Mouse (Mus musculus) liver, embryonic 13.5 days (tissue): ENCODE results near the gene Kcna5. TPM values are rescaled to one million over a fixed set of nuclear protein-coding genes. Genes with fewer than 3 reads are reported as not detected.

Experiments used
- ATAC-seq: fragments of 200-750 bp; cut with Nextera tagmentation; 2 replicates; pipeline ENCODE4 v1.8.0; 2017; ENCODE audit warnings: low read depth, mild to moderate bottlenecking, moderate number of reproducible peaks, moderate library complexity
- DNase-seq: peaks from one replicate; pipeline ENCODE4 v3.0.0; 2022
- H3K27ac ChIP-seq: fragments of 300-500 bp; sonication (generic); 2 replicates; pipeline ENCODE4 v1.5.1; 2015; ENCODE audit warnings: moderate library complexity, mild to moderate bottlenecking, inconsistent platforms
- H3K27me3 ChIP-seq: fragments of 300-500 bp; sonication (generic); 2 replicates; pipeline ENCODE4 v1.6.1; 2015; ENCODE audit warnings: mild to moderate bottlenecking, inconsistent platforms
- H3K36me3 ChIP-seq: fragments of 300-500 bp; sonication (generic); 2 replicates; pipeline ENCODE4 v1.6.1; 2015; ENCODE audit warnings: mild to moderate bottlenecking, inconsistent platforms
- H3K4me1 ChIP-seq: fragments of 300-500 bp; sonication (generic); replicated peaks from 2 replicates; pipeline ENCODE4 v1.6.1; 2015; ENCODE audit warnings: inconsistent platforms
- H3K4me2 ChIP-seq: fragments of 300-500 bp; sonication (generic); 2 replicates; pipeline ENCODE4 v1.6.1; 2015; ENCODE audit warnings: inconsistent platforms, mild to moderate bottlenecking, moderate library complexity
- H3K4me3 ChIP-seq: fragments of 300-500 bp; sonication (generic); replicated peaks from 2 replicates; pipeline ENCODE4 v1.5.1; 2015; ENCODE audit warnings: mild to moderate bottlenecking, inconsistent platforms
- H3K9ac ChIP-seq: fragments of 300-500 bp; sonication (generic); 2 replicates; pipeline ENCODE4 v1.6.1; 2015; ENCODE audit warnings: mild to moderate bottlenecking, inconsistent platforms
- H3K9me3 ChIP-seq: fragments of 300-500 bp; sonication (generic); replicated peaks from 2 replicates; pipeline ENCODE4 v1.6.1; 2016; ENCODE audit warnings: inconsistent platforms
- WGBS: fragments of 180-500 bp; shearing (Covaris S2); methylation state at CpG from one replicate; pipeline ENCODE4 v1.1.7; 2015; ENCODE audit not compliant: insufficient replicate concordance; 5-methylcytosine and 5-hydroxymethylcytosine counted together
- polyA plus RNA-seq: library from polyadenylated mRNA; unstranded; fragments of >200 nt; fragmentation: Nextera tagmentation; extraction: Ambion mirVana; gene quantifications from 2 replicates; pipeline ENCODE4 v1.2.1, GENCODE M21; 2015

The Kcna5 gene
- polyA plus RNA-seq, 1 experiment from 2014 or later: 0.13 TPM

- H3K4me2 ChIP-seq: no peak overlapping the region
- no peak overlapping the region for H3K27ac ChIP-seq
- no peaks in the 10 kb centered on the region for H3K9me3 ChIP-seq
- no peak overlapping the region for H3K9ac ChIP-seq
- H3K36me3 ChIP-seq: no peaks in the 10 kb centered on the region
- no peaks in the 10 kb centered on the region for H3K27me3 ChIP-seq
- DNase-seq (no peak), ATAC-seq (no peak)
- H3K4me1 ChIP-seq: no peaks in the 10 kb centered on the region
- WGBS: 43% methylated on average over 5 of the region's 5 CpGs
- H3K4me3 ChIP-seq: no peak overlapping the region
Measured at GRCm38 (mm10) chr6:126497878-126498277, 37.3 kb downstream of the Kcna5 start.

DNA sequence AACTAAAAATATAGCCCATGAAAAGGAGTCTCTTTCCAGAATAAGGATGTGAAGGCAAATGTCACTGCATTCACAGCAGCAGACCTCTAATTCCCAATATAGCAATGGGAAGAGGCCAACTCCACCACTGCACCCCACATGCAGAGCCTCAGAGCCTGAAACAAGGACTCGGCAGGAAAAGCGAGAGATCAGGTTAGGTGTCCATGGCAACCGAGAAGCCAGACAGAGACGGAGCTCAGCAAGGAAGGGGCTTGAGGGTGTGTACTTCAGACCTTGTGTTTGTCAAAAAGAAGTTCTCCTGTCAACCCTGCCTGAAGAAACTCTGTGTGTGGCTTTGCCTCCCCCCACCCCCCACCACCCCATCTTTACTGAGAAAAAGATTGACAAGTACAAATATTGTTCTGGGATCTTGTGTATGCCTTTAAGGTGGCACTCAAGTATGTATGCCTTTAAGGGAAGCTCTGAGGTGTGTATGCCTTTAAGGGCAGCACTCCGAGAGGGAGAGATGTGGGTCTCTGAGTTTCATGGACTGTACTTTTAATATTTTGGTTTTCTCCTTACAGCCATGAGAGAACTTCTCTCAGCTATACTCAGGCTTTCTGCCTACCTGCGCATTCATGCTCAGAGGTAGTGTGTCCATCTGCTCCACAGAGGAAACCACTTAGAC is 37.9 kb downstream of the Kcna5 start:
- no peak for ATAC-seq
- no peaks in the 10 kb centered on the region for H3K4me1 ChIP-seq
- H3K4me3 ChIP-seq: no peak overlapping the region
- H3K4me2 ChIP-seq: no peak overlapping the region
- H3K27ac ChIP-seq: no peak overlapping the region
- no peaks in the 10 kb centered on the region for H3K36me3 ChIP-seq
- H3K27me3 ChIP-seq: no peaks in the 10 kb centered on the region
- WGBS: 56% methylated on average over 6 of the region's 6 CpGs
- no peak for DNase-seq
- no peak overlapping the region for H3K9ac ChIP-seq
- no peaks in the 10 kb centered on the region for H3K9me3 ChIP-seq

DNA sequence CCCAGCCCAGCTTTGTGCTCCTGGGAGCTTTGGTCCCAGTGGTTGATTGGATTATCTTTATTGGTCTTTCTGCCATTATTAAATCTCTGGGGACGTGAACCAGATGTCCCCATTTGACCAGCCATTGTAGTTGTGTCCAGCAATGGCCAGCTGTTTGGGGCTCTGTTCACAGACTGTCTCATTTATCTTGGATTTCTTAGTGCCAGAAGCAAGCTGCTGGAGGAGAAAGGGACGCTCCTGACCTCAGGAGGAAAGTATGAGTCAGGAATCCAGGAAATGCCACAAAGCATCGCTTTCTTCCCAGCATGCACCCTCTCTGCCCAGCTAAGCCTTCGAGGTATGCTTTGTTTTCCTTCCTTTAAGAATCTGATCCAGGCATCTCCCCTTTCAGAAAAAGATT is 48.1 kb downstream of the Kcna5 start:
- Histone ChIP-seq H3K27ac (no peak overlapping the region), H3K4me3 (no peak overlapping the region), H3K27me3 (no peaks in the 10 kb centered on the region), H3K9me3 (no peaks in the 10 kb centered on the region), H3K4me2 (no peak overlapping the region), H3K9ac (no peak overlapping the region), H3K36me3 (no peaks in the 10 kb centered on the region), H3K4me1 (no peaks in the 10 kb centered on the region)
- WGBS: 22% methylated on average over 4 of the region's 4 CpGs
- ATAC-seq: no peak
- no peak for DNase-seq

GRCm38 (mm10) chr6:126484887-126485286 is 50.3 kb downstream of the Kcna5 start:
- no peaks in the 10 kb centered on the region for H3K27me3 ChIP-seq
- ATAC-seq (no peak), DNase-seq (no peak)
- H3K4me3 ChIP-seq: no peak overlapping the region
- 34% methylated on average over 4 of the region's 4 CpGs for WGBS
- H3K9me3 ChIP-seq: no peaks in the 10 kb centered on the region
- no peaks in the 10 kb centered on the region for H3K4me1 ChIP-seq
- H3K9ac ChIP-seq: no peak overlapping the region
- H3K4me2 ChIP-seq: no peak overlapping the region
- H3K27ac ChIP-seq: no peak overlapping the region
- no peaks in the 10 kb centered on the region for H3K36me3 ChIP-seq

DNA sequence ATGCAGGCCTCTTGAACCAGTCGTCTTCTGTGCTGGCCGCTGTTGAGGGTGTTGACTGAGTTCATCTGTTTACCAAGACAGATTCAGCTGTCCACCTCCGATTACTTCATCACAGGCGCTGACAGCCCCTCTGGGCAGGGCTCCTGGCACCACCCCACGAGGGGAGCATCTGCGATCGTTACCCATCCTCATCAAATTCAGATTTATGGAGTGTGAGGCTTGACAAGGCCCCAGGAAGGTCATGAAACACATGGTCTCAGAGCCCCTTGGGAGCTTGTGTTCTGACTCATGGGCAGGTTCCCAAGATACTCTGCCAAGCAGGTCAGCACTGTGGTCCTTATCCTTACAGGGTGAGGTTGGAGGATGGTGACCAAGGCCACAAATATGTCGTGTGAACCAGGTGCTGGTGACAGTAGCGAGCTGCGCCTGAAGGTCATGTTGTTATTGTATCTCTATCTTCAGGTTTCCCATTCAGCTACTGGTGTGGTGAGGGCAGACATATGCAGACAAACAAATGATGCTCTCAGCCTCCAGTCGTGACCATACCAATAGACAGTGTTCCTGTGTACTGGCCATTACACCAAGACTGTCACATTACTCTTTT is 51.8 kb downstream of the Kcna5 start:
- Histone ChIP-seq H3K27ac (no peak overlapping the region), H3K9me3 (no peaks in the 10 kb centered on the region), H3K27me3 (no peaks in the 10 kb centered on the region), H3K4me2 (no peak overlapping the region), H3K36me3 (no peaks in the 10 kb centered on the region), H3K9ac (no peak overlapping the region), H3K4me1 (no peaks in the 10 kb centered on the region), H3K4me3 (no peak overlapping the region)
- DNase-seq (no peak), ATAC-seq (no peak)
- 63% methylated on average over 11 of the region's 11 CpGs for WGBS

Other genes starting within 250 kb of the Kcna5 start
- 0.06 and 0.07 TPM in 2 replicates for gene Kcna1, start 111.0 kb upstream of the Kcna5 start, polyA plus RNA-seq
- gene Kcna6, start 205.3 kb upstream of the Kcna5 start, polyA plus RNA-seq: 0.10 and 0.17 TPM in 2 replicates